Mouse (Mus musculus): ENCODE data around the gene Sult2b1.
A peak's percentile ranks its signal among the peaks of the same experiment; 100 is the strongest.

Gene Sult2b1

GRCm38 (mm10) chr7:45770427-45771082, 13.9 kb downstream of the Sult2b1 start:
- no peak for DNase-seq (ENCODE audit: low spot score in 2 of 2)

- no peak for DNase-seq (ENCODE audit: low spot score in 2 of 2)
These were observed 17.0 kb downstream of the Sult2b1 start for GRCm38 (mm10) chr7:45767500-45767899.

- no peak for DNase-seq (ENCODE audit: low spot score in 2 of 2)
These were observed 17.7 kb downstream of the Sult2b1 start for GRCm38 (mm10) chr7:45766764-45767163.

- DNase-seq (ENCODE audit: low spot score in 2 of 2) = no peak
These were observed 18.5 kb downstream of the Sult2b1 start for GRCm38 (mm10) chr7:45765995-45766394.

GRCm38 (mm10) chr7:45760151-45760550, 24.3 kb downstream of the Sult2b1 start:
- DNase-seq (ENCODE audit: low spot score in 2 of 2) = no peak

- DNase-seq (ENCODE audit: low spot score in 2 of 2) = no peak
These were observed 25.1 kb downstream of the Sult2b1 start for GRCm38 (mm10) chr7:45759400-45759799.

GRCm38 (mm10) chr7:45755703-45756102, 28.8 kb downstream of the Sult2b1 start:
- DNase-seq (ENCODE audit: low spot score in 2 of 2) = no peak

GRCm38 (mm10) chr7:45750162-45750561, 34.3 kb downstream of the Sult2b1 start:
- DNase-seq (ENCODE audit: low spot score in 2 of 2) = no peak

GRCm38 (mm10) chr7:45749401-45749800, 35.1 kb downstream of the Sult2b1 start:
- no peak for DNase-seq (ENCODE audit: low spot score in 2 of 2)

- no peak for DNase-seq (ENCODE audit: low spot score in 2 of 2)
These were observed 36.4 kb downstream of the Sult2b1 start for GRCm38 (mm10) chr7:45748110-45748509.

GRCm38 (mm10) chr7:45747450-45747849, 37.0 kb downstream of the Sult2b1 start:
- no peak for DNase-seq (ENCODE audit: low spot score in 2 of 2)

- DNase-seq (ENCODE audit: low spot score in 2 of 2) = no peak
These were observed 38.0 kb downstream of the Sult2b1 start for GRCm38 (mm10) chr7:45746518-45746917.

- peak in 1 of 2 experiments; percentile 47 for DNase-seq (ENCODE audit: low spot score in 2 of 2)
These were observed 40.1 kb downstream of the Sult2b1 start for GRCm38 (mm10) chr7:45744387-45744786.

- DNase-seq (ENCODE audit: low spot score in 2 of 2) = no peak
These were observed 42.1 kb downstream of the Sult2b1 start for GRCm38 (mm10) chr7:45742338-45742737.

GRCm38 (mm10) chr7:45741777-45742176, 42.7 kb downstream of the Sult2b1 start:
- DNase-seq (ENCODE audit: low spot score in 2 of 2) = peak; percentile 63 to 65

- DNase-seq (ENCODE audit: low spot score in 2 of 2) = no peak
These were observed 43.2 kb downstream of the Sult2b1 start for GRCm38 (mm10) chr7:45741308-45741707.

GRCm38 (mm10) chr7:45739820-45740219, 44.6 kb downstream of the Sult2b1 start:
- no peak for DNase-seq (ENCODE audit: low spot score in 2 of 2)

- DNase-seq (ENCODE audit: low spot score in 2 of 2) = peak; percentile 71 to 87
These were observed 45.2 kb downstream of the Sult2b1 start for GRCm38 (mm10) chr7:45739162-45739763.

- DNase-seq (ENCODE audit: low spot score in 2 of 2) = peak; percentile 53 to 59
These were observed 51.0 kb downstream of the Sult2b1 start for GRCm38 (mm10) chr7:45733477-45733876.

- peak in 1 of 2 experiments; percentile 21 for DNase-seq (ENCODE audit: low spot score in 2 of 2)
These were observed 53.6 kb downstream of the Sult2b1 start for GRCm38 (mm10) chr7:45730727-45731431.

GRCm38 (mm10) chr7:45727625-45728024, 56.8 kb downstream of the Sult2b1 start:
- DNase-seq (ENCODE audit: low spot score in 2 of 2) = no peak

- DNase-seq (ENCODE audit: low spot score in 2 of 2) = peak in 1 of 2 experiments; percentile 0
These were observed 58.0 kb downstream of the Sult2b1 start for GRCm38 (mm10) chr7:45726419-45726818.

GRCm38 (mm10) chr7:45725713-45726112, 58.8 kb downstream of the Sult2b1 start, which contains the start of gene Spaca4:
Gene Spaca4 (minus strand): TSS chr7:45725813.
- no peak for DNase-seq (ENCODE audit: low spot score in 2 of 2)
